Mouse (Mus musculus) bone marrow, adult 2 months (tissue): Measurements from ENCODE around the gene Ccl11. TPM values are rescaled to one million over a fixed set of nuclear protein-coding genes. Genes with fewer than 3 reads are reported as not detected.
A peak's percentile ranks its signal among the peaks of the same experiment; 100 is the strongest.

Experiments
- H3K27ac ChIP-seq: fragments of 200-500 bp; 2 replicates; pipeline ENCODE4 v1.5.1; 2012; ENCODE audit warnings: low read depth, mild to moderate bottlenecking, control low read depth, inconsistent platforms, low read length; ENCODE audit not compliant: control insufficient read depth, poor library complexity, insufficient read depth
- H3K4me1 ChIP-seq: fragments of 200-500 bp; 2 replicates; pipeline ENCODE4 v1.6.1; 2011; ENCODE audit warnings: low read length; ENCODE audit not compliant: control insufficient read depth, insufficient read depth
- H3K4me3 ChIP-seq: fragments of 200-500 bp; replicated peaks from 2 replicates; pipeline ENCODE3; 2011; ENCODE audit warnings: mild to moderate bottlenecking, low read depth, low read length, control low read depth; ENCODE audit not compliant: control insufficient read depth
- CTCF ChIP-seq: fragments of 200-500 bp; IDR thresholded peaks from 2 replicates; pipeline ENCODE4 v1.5.1; 2011; ENCODE audit warnings: low read length, control low read depth; ENCODE audit not compliant: control insufficient read depth, insufficient read depth
- POLR2A ChIP-seq: fragments of 200-500 bp; IDR thresholded peaks from 2 replicates; pipeline ENCODE4 v1.6.1; 2011; ENCODE audit warnings: low read depth, mild to moderate bottlenecking, control low read depth, low read length, borderline replicate concordance; ENCODE audit not compliant: control insufficient read depth
- WGBS: fragments of 180-500 bp; shearing (Covaris S2); methylation state at CpG from one replicate; pipeline ENCODE4 v1.1.7; 2018; 5-methylcytosine and 5-hydroxymethylcytosine counted together
- polyA plus RNA-seq: library from polyadenylated mRNA; stranded (reverse); fragments of >200 nt; gene quantifications from 2 replicates; pipeline ENCODE4 v1.2.4, GENCODE M21; 2011; ENCODE audit warnings: low replicate concordance; ENCODE audit not compliant: missing spikeins, insufficient read depth, insufficient read length

The Ccl11 gene
- polyA plus RNA-seq, 1 experiment, result not detected

GRCm38 (mm10) chr11:82021406-82021805, 36.2 kb upstream of the Ccl11 start:
- no peak overlapping the region for H3K27ac ChIP-seq
- no peak for TF ChIP-seq POLR2A
- no peak for TF ChIP-seq CTCF
- H3K4me3 ChIP-seq, result no peak overlapping the region
- 2% methylated on average over 3 of the region's 3 CpGs for WGBS
- H3K4me1 ChIP-seq, result peaks cover 2% of the 10 kb centered on the region; the same call in 1 of the 2 replicates

GRCm38 (mm10) chr11:82022504-82023056, 35.0 kb upstream of the Ccl11 start:
- Histone ChIP-seq H3K4me1 (peaks cover 2% of the 10 kb centered on the region; the same call in 1 of the 2 replicates), H3K27ac (no peak overlapping the region), H3K4me3 (no peak overlapping the region)
- no peak for TF ChIP-seq CTCF
- TF ChIP-seq POLR2A, result no peak
- WGBS, result 24% methylated on average over 6 of the region's 6 CpGs

GRCm38 (mm10) chr11:82023769-82024168, 33.9 kb upstream of the Ccl11 start:
- Histone ChIP-seq H3K4me3 (no peak overlapping the region), H3K27ac (no peak overlapping the region), H3K4me1 (peaks cover 2% of the 10 kb centered on the region; the same call in 1 of the 2 replicates)
- 29% methylated on average over 4 of the region's 4 CpGs for WGBS
- TF ChIP-seq POLR2A (no peak), CTCF (no peak)

GRCm38 (mm10) chr11:82030171-82030570, 27.5 kb upstream of the Ccl11 start:
- H3K4me1 ChIP-seq, result no peaks in the 10 kb centered on the region
- H3K27ac ChIP-seq, result no peak overlapping the region
- TF ChIP-seq CTCF (no peak), POLR2A (no peak)
- WGBS, result 60% methylated on average over 2 of the region's 2 CpGs
- H3K4me3 ChIP-seq, result no peak overlapping the region

- H3K27ac ChIP-seq, result no peak overlapping the region
- TF ChIP-seq POLR2A (no peak), CTCF (no peak)
- no peaks in the 10 kb centered on the region for H3K4me1 ChIP-seq
- H3K4me3 ChIP-seq, result no peak overlapping the region
Measured at GRCm38 (mm10) chr11:82032136-82032535, 25.5 kb upstream of the Ccl11 start.

GRCm38 (mm10) chr11:82032678-82033344, 24.8 kb upstream of the Ccl11 start:
- TF ChIP-seq POLR2A (no peak), CTCF (no peak)
- WGBS, result 60% methylated on average over 8 of the region's 8 CpGs
- Histone ChIP-seq H3K4me1 (no peaks in the 10 kb centered on the region), H3K4me3 (no peak overlapping the region), H3K27ac (no peak overlapping the region)

GRCm38 (mm10) chr11:82034446-82034845, 23.2 kb upstream of the Ccl11 start:
- Histone ChIP-seq H3K27ac (no peak overlapping the region), H3K4me1 (no peaks in the 10 kb centered on the region), H3K4me3 (no peak overlapping the region)
- 81% methylated on average over 7 of the region's 7 CpGs for WGBS
- TF ChIP-seq CTCF (no peak), POLR2A (no peak)

GRCm38 (mm10) chr11:82035356-82035755, 22.3 kb upstream of the Ccl11 start, which contains the start of gene Ccl2:
Gene Ccl2, plus strand, starts transcription at chr11:82035571.
- WGBS, result 21% methylated on average over 5 of the region's 5 CpGs
- no peak within 1 kb of the TSS for H3K27ac ChIP-seq
- no peaks in the 10 kb centered on the region for H3K4me1 ChIP-seq
- no peak within 1 kb of the TSS for H3K4me3 ChIP-seq
- no peak for TF ChIP-seq CTCF
- TF ChIP-seq POLR2A, result peak; percentile 37; the same call in 1 of the 2 replicates
